Mouse (Mus musculus) granulocyte monocyte progenitor cell, adult 5-6 weeks (primary cell): ENCODE data around the gene Gm21773. TPM values are rescaled to one million over a fixed set of nuclear protein-coding genes. Genes with fewer than 3 reads are reported as not detected.
"Not testable (repeated sequence)": the region's sequence is repeated elsewhere in the genome, so short reads cannot be mapped to it uniquely, and the experiment has no call there.

Source experiments
- ATAC-seq: replicated peaks from 2 replicates; pipeline ENCODE4 v1.8.0; 2016; ENCODE audit warnings: mild to moderate bottlenecking, moderate TSS enrichment, inconsistent platforms; ENCODE audit not compliant: poor library complexity, severe bottlenecking
- total RNA-seq, 2 experiments: library from RNA; stranded (forward) in 1 of 2; stranded (reverse) in 1 of 2; fragments of 200-712, 200-1000 nt in 1 of 2; fragments of >200 nt in 1 of 2; fragmentation: Nextera tagmentation in 1 of 2; gene quantifications; 2 replicates each; pipeline ENCODE4 v1.2.3; 2014 to 2017

Gene Gm21773
- total RNA-seq (2014; fragmentation: Nextera tagmentation) (not detected in 2 replicates), total RNA-seq (2017) (not detected in 2 replicates)

DNA sequence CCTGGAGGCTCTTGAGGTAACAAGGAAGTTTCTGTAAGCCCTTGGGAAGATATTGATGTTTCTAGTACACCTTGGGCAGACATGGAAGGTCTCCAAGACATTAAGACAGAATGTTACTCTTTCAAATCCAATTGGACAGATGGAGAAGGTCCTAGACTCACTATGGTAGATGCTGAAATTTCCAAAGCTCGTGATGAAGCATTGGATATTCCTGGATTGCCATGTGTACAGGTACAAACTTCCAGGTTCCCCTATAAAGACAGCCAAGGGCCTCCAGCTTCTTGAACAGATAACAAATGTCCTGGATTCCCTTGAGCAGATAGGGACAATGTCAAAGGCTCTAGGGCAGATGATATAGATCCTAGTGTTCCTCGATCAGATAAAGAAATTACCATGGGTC is at the start of gene Gm21773:
Gene Gm21773 (minus strand): TSS at position 101 of the 400 bp plus-strand sequence.
- ATAC-seq: not testable (repeated sequence)
